Mouse (Mus musculus) cerebellum, adult 2 months (tissue): ENCODE measurements around the gene Oard1.

Source experiments
- CTCF ChIP-seq: fragments of 200-500 bp; IDR thresholded peaks from 2 replicates; pipeline ENCODE4 v1.5.1; 2011; ENCODE audit warnings: low read depth, mild to moderate bottlenecking, control low read depth, low read length, moderate library complexity, borderline replicate concordance; ENCODE audit not compliant: insufficient read depth
- POLR2A ChIP-seq: fragments of 200-500 bp; IDR thresholded peaks from 2 replicates; pipeline ENCODE4 v1.6.1; 2011; ENCODE audit warnings: low read length, control low read depth, borderline replicate concordance; ENCODE audit not compliant: insufficient read depth

GRCm38 (mm10) chr17:48427852-48428530 is 18.2 kb downstream of the Oard1 start:
- no peak for TF ChIP-seq CTCF
- no peak for TF ChIP-seq POLR2A
